Mouse (Mus musculus): ENCODE results near the gene Eml6.
"Not testable (repeated sequence)": the region's sequence is repeated elsewhere in the genome, so short reads cannot be mapped to it uniquely, and the experiment has no call there.

Eml6 gene

GRCm38 (mm10) chr11:29788921-29789638, 236.8 kb downstream of the Eml6 start:
- no peak for DNase-seq (ENCODE audit: low spot score)

GRCm38 (mm10) chr11:29788499-29788898, 237.3 kb downstream of the Eml6 start:
- no peak for DNase-seq (ENCODE audit: low spot score)

- DNase-seq (ENCODE audit: low spot score), result no peak
These were observed 238.4 kb downstream of the Eml6 start for GRCm38 (mm10) chr11:29787473-29787872.

- DNase-seq (ENCODE audit: low spot score), result no peak
These were observed 239.1 kb downstream of the Eml6 start for GRCm38 (mm10) chr11:29786583-29787219.

GRCm38 (mm10) chr11:29779409-29780026, 246.3 kb downstream of the Eml6 start:
- no peak for DNase-seq (ENCODE audit: low spot score)

- no peak for DNase-seq (ENCODE audit: low spot score)
These were observed 246.9 kb downstream of the Eml6 start for GRCm38 (mm10) chr11:29778936-29779335.

GRCm38 (mm10) chr11:29777964-29778363, 247.9 kb downstream of the Eml6 start:
- no peak for DNase-seq (ENCODE audit: low spot score)

GRCm38 (mm10) chr11:29774760-29775159, 251.1 kb downstream of the Eml6 start:
- DNase-seq (ENCODE audit: low spot score), result no peak

- DNase-seq (ENCODE audit: low spot score), result no peak
These were observed 251.5 kb downstream of the Eml6 start for GRCm38 (mm10) chr11:29774296-29774695.

- DNase-seq (ENCODE audit: low spot score), result peak; percentile 30
These were observed 253.6 kb downstream of the Eml6 start for GRCm38 (mm10) chr11:29772279-29772678.

- no peak for DNase-seq (ENCODE audit: low spot score)
These were observed 255.0 kb downstream of the Eml6 start for GRCm38 (mm10) chr11:29770666-29771400.

GRCm38 (mm10) chr11:29768523-29768922, 257.3 kb downstream of the Eml6 start:
- no peak for DNase-seq (ENCODE audit: low spot score)

- DNase-seq (ENCODE audit: low spot score), result no peak
These were observed 259.4 kb downstream of the Eml6 start for GRCm38 (mm10) chr11:29766313-29766982.

GRCm38 (mm10) chr11:29765063-29765462, 260.8 kb downstream of the Eml6 start:
- DNase-seq (ENCODE audit: low spot score), result no peak

- DNase-seq (ENCODE audit: low spot score), result no peak
These were observed 263.1 kb downstream of the Eml6 start for GRCm38 (mm10) chr11:29762768-29763167.

- DNase-seq (ENCODE audit: low spot score), result no peak
These were observed 264.4 kb downstream of the Eml6 start for GRCm38 (mm10) chr11:29761387-29761786.

GRCm38 (mm10) chr11:29758617-29759016, 267.2 kb downstream of the Eml6 start:
- DNase-seq (ENCODE audit: low spot score), result no peak

GRCm38 (mm10) chr11:29756007-29756406, 269.8 kb downstream of the Eml6 start:
- DNase-seq (ENCODE audit: low spot score), result not testable (repeated sequence)

GRCm38 (mm10) chr11:29751648-29752611, 273.9 kb downstream of the Eml6 start:
- DNase-seq (ENCODE audit: low spot score), result no peak

GRCm38 (mm10) chr11:29751013-29751412, 274.8 kb downstream of the Eml6 start:
- DNase-seq (ENCODE audit: low spot score), result no peak

GRCm38 (mm10) chr11:29749468-29749829, 276.4 kb downstream of the Eml6 start:
- no peak for DNase-seq (ENCODE audit: low spot score)
